Mouse (Mus musculus) layer of hippocampus, postnatal 25 days (tissue): ENCODE data around the gene Fbxo28. TPM values are rescaled to one million over a fixed set of nuclear protein-coding genes. Genes with fewer than 3 reads are reported as not detected.
A peak's percentile ranks its signal among the peaks of the same experiment; 100 is the strongest.

Experiments
- DNase-seq, 2 experiments: peaks; one replicate each; pipeline ENCODE4 v3.0.0; 2022; ENCODE audit warnings: mixed read lengths in 2 of 2, low spot score in 1 of 2; ENCODE audit errors: extremely low spot score in 1 of 2
- total RNA-seq, 2 experiments: library from RNA; stranded (reverse); gene quantifications; 2 replicates each; pipeline ENCODE4 v1.2.3; 2021

Fbxo28 gene
- 10 to 100 TPM; 42.5 to 50.4 TPM for total RNA-seq

- DNase-seq, result peak; percentile 66 to 79
Observed at GRCm38 (mm10) chr1:182340821-182341781, at the start of gene Fbxo28. Fbxo28 (minus strand) TSS chr1:182341629.

GRCm38 (mm10) chr1:182388729-182389128, 47.3 kb upstream of the Fbxo28 start:
- no peak for DNase-seq

- no peak for DNase-seq
Observed at GRCm38 (mm10) chr1:182386449-182386848, 45.0 kb upstream of the Fbxo28 start.

- DNase-seq, result no peak
Observed at GRCm38 (mm10) chr1:182383096-182383495, 41.7 kb upstream of the Fbxo28 start.

GRCm38 (mm10) chr1:182381327-182381726, 39.9 kb upstream of the Fbxo28 start:
- no peak for DNase-seq

GRCm38 (mm10) chr1:182380683-182381082, 39.3 kb upstream of the Fbxo28 start:
- DNase-seq, result no peak

GRCm38 (mm10) chr1:182378876-182379275, 37.4 kb upstream of the Fbxo28 start:
- no peak for DNase-seq

GRCm38 (mm10) chr1:182378205-182378835, 36.9 kb upstream of the Fbxo28 start:
- no peak for DNase-seq

GRCm38 (mm10) chr1:182377519-182377918, 36.1 kb upstream of the Fbxo28 start:
- no peak for DNase-seq

GRCm38 (mm10) chr1:182376826-182377225, 35.4 kb upstream of the Fbxo28 start:
- DNase-seq, result no peak

GRCm38 (mm10) chr1:182376221-182376620, 34.8 kb upstream of the Fbxo28 start:
- DNase-seq, result peak in 1 of 2 experiments; percentile 15

- DNase-seq, result no peak
Observed at GRCm38 (mm10) chr1:182371891-182372290, 30.5 kb upstream of the Fbxo28 start.

GRCm38 (mm10) chr1:182369435-182369834, 28.0 kb upstream of the Fbxo28 start:
- DNase-seq, result no peak

GRCm38 (mm10) chr1:182368782-182369181, 27.4 kb upstream of the Fbxo28 start:
- DNase-seq, result no peak

- DNase-seq, result no peak
Observed at GRCm38 (mm10) chr1:182368309-182368708, 26.9 kb upstream of the Fbxo28 start.

GRCm38 (mm10) chr1:182363683-182364404, 22.4 kb upstream of the Fbxo28 start:
- no peak for DNase-seq

GRCm38 (mm10) chr1:182362703-182363102, 21.3 kb upstream of the Fbxo28 start:
- no peak for DNase-seq

GRCm38 (mm10) chr1:182358133-182358532, 16.7 kb upstream of the Fbxo28 start:
- DNase-seq, result no peak

GRCm38 (mm10) chr1:182354504-182355147, 13.2 kb upstream of the Fbxo28 start:
- no peak for DNase-seq

GRCm38 (mm10) chr1:182349557-182349956, 8.1 kb upstream of the Fbxo28 start:
- no peak for DNase-seq
